Mouse (Mus musculus) cerebellum, adult 11-12 months (tissue): ENCODE measurements around the gene Eif5a.
"Not testable (repeated sequence)": the region's sequence is repeated elsewhere in the genome, so short reads cannot be mapped to it uniquely, and the experiment has no call there.

Experiments
- DNase-seq: peaks from one replicate; pipeline ENCODE4 v3.0.0; 2022

Eif5a gene

GRCm38 (mm10) chr11:69920266-69921031 is 1.3 kb downstream of the Eif5a start:
- peak; percentile 77 for DNase-seq

- DNase-seq, result peak; percentile 67
Observed at GRCm38 (mm10) chr11:69919661-69920265, 2.0 kb downstream of the Eif5a start.

DNA sequence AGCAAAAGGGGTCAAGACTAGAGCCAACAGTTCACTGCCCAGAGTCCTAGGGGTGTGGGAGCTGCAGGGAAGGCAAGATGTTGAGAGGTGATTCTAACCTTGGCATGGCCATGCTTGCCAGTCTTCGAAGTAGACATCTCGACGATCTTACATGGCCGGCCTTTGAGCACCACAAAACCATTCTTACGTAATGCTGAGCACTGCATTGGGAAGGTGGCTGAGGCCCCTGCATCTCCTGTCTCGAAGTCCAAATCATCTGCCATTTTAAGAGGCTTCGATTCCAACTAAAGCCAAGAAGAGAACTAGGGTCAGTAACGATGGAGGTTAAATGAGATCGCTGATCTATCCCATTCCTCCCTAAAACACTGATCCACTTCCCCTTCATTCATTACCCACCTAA is 2.7 kb downstream of the Eif5a start:
- no peak for DNase-seq

- no peak for DNase-seq
Observed at GRCm38 (mm10) chr11:69918118-69918517, 3.6 kb downstream of the Eif5a start.

GRCm38 (mm10) chr11:69917379-69917948 is 4.3 kb downstream of the Eif5a start:
- DNase-seq, result no peak

DNA sequence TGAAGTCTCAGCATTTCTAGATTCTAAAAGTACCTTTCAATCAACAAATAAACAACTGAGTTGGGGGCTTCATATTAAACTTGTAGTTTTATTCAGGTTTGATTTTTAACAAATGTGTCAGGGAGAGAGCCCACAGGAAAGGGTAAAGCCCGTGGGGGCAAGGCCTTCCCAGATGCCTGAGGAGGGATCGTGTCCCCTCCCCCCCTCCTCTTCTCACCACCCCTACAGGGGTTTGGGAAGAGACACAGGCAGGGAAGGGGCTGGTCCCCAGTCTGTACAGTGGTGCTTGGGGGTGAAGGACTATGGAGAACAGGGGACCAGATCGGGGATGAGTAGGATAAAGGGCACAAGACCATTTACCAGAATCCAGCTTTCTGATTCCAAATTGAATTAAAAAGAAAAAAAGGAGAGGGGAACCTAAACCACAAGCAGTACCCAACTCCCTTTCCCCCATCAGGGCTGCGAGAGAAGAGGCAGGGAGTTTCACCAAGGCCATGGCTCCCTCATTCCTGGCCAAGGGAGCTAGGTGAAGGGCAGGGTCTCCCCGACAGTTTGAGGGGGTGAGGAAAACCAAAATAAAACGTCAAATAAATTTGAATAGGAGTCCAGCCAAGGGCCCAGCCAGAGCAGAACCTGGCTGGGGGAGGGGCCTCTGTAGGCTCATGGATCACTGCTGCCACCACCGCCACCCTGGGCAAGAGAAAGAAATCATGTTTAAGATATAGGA is 4.9 kb downstream of the Eif5a start:
- not testable (repeated sequence) for DNase-seq

GRCm38 (mm10) chr11:69915667-69916627 is 5.8 kb downstream of the Eif5a start:
- DNase-seq, result no peak

DNA sequence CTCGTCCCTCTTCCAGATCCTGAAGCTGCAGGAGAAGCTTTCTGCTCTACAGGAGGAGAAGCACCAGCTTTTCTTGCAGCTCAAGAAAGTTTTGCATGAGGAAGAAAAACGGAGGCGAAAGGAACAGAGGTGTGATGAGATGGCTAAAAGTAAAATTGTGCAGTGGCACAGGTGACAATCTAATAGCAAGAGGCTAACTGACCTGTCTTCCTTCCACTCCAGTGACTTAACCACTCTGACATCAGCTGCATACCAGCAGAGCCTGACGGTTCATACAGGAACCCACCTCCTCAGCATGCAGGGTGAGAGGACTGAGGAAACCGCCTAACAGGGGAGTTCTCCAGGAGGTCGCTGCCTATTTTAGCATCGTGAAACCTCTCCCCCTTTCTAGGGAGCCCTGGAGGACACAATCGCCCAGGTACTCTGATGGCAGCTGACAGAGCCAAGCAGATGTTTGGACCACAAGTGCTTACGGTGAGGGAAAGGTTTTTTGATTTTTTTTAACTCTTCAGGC is 6.8 kb downstream of the Eif5a start:
- DNase-seq, result no peak

- no peak for DNase-seq
Observed at GRCm38 (mm10) chr11:69914372-69914764, 7.4 kb downstream of the Eif5a start.

- peak; percentile 93 for DNase-seq
Observed at GRCm38 (mm10) chr11:69913554-69914371, 8.0 kb downstream of the Eif5a start, which contains the start of gene Gps2. Gps2 (plus strand) TSS chr11:69913888.

DNA sequence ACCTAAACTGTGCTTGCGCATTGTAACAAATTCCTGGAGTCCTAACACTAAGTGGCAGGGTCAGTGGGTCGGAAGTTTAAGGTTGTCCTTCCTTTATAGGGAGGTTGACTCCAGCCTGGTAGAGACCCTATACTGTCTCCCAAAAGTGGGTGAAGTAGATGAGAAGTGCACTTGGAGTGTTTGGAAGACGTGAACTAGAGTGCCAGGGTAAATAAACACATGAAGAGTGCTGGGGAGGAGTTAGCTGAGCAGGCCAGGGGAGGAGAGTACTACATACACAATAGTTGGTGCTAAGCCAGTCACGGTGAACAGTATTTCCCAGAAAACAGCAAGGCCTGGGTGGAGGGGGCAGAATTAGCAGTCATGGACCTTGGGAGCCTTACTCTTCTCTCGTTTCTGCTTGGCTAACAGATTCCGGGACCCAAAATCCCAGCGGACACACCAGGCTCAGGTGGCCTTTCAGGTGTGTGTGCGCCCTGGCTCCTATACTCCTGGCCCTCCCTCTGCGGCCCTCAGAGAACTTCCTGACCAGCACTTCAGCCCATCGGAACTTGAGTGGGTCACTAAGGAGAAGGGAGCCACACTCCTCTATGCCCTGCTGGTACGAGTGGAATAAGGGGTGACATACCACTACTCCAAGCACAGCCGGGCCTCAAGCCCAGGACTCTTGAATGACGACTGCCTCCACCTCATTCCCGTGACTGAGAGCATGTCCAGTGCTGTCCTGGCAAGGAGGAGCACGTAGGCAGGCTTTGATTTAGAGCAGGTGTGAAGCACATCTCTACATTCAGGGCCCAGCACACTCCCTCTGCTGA is 8.8 kb downstream of the Eif5a start:
- no peak for DNase-seq

DNA sequence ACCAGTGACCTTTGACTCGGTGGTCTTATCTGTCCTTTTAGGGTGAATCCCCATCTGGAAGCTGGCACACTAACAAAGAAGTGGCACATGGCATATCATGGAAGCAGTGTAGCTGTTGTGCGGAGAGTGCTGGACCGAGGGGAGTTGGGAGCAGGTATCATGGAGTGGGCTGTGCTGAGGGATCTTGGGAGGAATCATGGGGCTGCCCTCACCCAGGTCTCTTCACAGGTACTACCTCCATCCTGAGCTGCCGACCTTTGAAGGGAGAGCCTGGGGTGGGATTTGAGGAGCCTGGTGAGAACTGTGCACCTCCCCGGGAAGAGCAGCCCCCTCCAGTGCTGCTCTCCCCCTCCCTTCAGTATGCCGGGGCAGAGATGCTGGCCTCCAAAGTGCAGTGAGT is 10.1 kb downstream of the Eif5a start:
- DNase-seq, result no peak

- DNase-seq, result no peak
Observed at GRCm38 (mm10) chr11:69910781-69911560, 10.8 kb downstream of the Eif5a start.

- no peak for DNase-seq
Observed at GRCm38 (mm10) chr11:69910177-69910576, 11.6 kb downstream of the Eif5a start.

GRCm38 (mm10) chr11:69909174-69909573 is 12.6 kb downstream of the Eif5a start:
- no peak for DNase-seq

DNA sequence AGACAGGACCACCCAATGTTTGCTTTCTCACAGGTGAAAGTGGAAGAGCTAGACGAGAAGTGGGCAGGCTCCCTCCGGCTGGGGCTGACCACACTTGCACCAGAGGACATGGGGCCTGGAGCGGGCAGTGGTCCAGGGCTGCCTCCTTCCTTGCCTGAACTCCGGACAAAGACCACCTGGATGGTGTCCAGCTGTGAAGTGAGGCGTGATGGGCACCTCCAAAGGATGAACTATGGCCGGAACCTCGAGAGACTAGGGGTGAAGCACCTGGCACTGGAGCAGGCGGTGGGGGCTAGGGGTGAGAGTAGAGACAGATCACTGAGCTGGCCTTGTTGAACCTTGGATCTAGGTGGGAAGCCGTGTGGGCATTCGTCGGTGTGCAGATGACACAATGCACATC is 13.1 kb downstream of the Eif5a start:
- no peak for DNase-seq

- DNase-seq, result no peak
Observed at GRCm38 (mm10) chr11:69904311-69904710, 17.4 kb downstream of the Eif5a start.

DNA sequence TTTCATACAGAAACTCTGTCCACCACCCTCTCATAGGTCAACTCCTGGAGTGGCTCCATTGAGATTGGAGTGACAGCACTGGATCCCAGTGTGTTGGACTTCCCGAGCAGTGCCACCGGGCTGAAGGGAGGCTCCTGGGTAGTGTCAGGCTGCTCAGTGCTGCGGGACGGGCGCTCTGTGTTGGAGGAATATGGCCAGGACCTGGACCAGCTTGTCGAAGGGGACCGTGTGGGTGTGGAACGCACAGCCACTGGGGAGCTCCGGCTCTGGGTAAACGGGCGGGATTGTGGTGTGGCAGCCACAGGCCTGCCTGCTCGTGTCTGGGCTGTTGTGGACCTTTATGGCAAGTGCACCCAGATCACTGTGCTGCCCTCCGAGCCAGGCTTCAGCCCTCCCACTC is 18.8 kb downstream of the Eif5a start:
- no peak for DNase-seq

DNA sequence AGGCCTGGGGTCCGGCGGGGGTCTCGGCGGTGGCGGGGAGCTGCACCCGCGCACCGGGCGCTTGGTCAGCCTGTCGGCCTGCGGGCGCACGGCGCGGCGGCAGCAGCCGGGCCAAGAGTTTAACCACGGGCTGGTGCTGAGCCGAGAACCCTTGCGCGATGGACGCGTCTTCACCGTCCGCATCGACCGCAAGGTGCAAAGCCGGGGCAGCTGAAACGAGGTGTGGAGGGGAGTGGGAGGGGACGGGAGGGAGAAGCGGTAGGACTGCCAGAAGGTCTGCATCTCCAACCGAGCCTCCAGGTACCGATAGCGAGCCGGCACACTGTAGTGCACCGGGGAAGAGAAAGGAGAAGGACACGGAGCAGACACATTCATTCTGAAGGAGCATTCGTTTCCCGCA is 19.8 kb downstream of the Eif5a start:
- no peak for DNase-seq
